18 mouse cellular contexts compared by ENCODE assay signal in the genomic region with DNA sequence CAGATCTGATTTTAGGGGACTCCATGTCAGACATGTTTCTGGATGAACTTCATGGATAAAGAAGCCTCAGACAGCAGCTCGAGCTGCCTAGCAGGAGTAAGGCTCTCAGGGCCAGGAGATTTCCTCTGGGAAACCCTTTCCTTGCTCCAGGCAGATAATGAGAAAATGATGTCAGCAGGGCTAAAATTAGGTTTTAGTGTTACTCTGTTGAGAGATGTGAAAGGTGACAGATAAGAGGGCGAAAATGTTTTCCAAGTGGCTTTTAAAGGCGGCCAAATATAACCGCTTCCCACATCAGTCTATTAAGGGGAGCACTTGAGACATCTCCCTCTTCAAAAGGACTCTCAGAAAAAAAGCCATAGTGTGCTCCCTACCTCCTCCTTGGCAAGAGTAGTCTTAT.
A peak's percentile ranks its signal among the peaks of the same experiment; 100 is the strongest.
DNase-seq lines count a peak whose midpoint lies in the region; ATAC-seq lines count a peak whose summit lies in the region.
"Had no signal": no experiment of that assay in that cellular context is flagged by ENCODE, and none has a peak within 500 bp of the region (broad histone marks: within the 10 kb centered on the region; RNA-seq: fewer than 3 reads in every experiment).

No protein-coding gene starts in this region.

- H3K4me3 ChIP-seq in heart, embryonic 11.5 days (ENCODE audit: low read depth, low read length), result no peak overlapping the region
- no peak overlapping the region for H3K4me3 ChIP-seq in forebrain, embryonic 13.5 days
- H3K4me3 ChIP-seq: limb, embryonic 15.5 days; megakaryocyte, embryonic 14.5 days had no signal

- peak overlapping the region; percentile 36 for H3K4me2 ChIP-seq in heart, embryonic 11.5 days
- no peak overlapping the region for H3K4me2 ChIP-seq in forebrain, embryonic 13.5 days
- H3K4me2 ChIP-seq: limb, embryonic 15.5 days had no signal

- H3K9ac ChIP-seq in heart, embryonic 11.5 days (ENCODE audit: low read depth, low read length), result no peak overlapping the region
- H3K9ac ChIP-seq in forebrain, embryonic 13.5 days, result no peak overlapping the region
- H3K9ac ChIP-seq: limb, embryonic 15.5 days had no signal

- H3K36me3 ChIP-seq in heart, embryonic 11.5 days (ENCODE audit: control insufficient read depth, insufficient read depth, low read length), result no peaks in the 10 kb centered on the region
- 0 out of 2 replicates have a peak, but pooled peaks cover 9% of the 10 kb centered on the region for H3K36me3 ChIP-seq in forebrain, embryonic 13.5 days (ENCODE audit: poor library complexity, severe bottlenecking)

- peak; percentile 65 to 76 for DNase-seq in heart, adult 18-20 months
- DNase-seq in heart, postnatal 25 days (ENCODE audit: low spot score), result no peak
- DNase-seq in brain, adult 2 months (ENCODE audit: low read depth, low spot score), result peak; percentile 31
- peak; percentile 63 to 68 for DNase-seq in heart, postnatal 10 days
- no peak for DNase-seq in frontal cortex, postnatal 36 days (ENCODE audit: low spot score in 2 of 2)
- no peak for DNase-seq in layer of hippocampus, adult 18-20 months (ENCODE audit: low spot score in 2 of 2)
- DNase-seq: adrenal gland, adult 8-10 months; B cell, adult 2 months; cerebellum, adult 9-10 months; kidney, adult 2 months; kidney, postnatal 14 days; right cerebral cortex, adult 18-20 months had no signal

- 10% methylated on average over 4 of the region's 4 CpGs for WGBS in heart, embryonic 11.5 days (ENCODE audit: insufficient replicate concordance)
- WGBS in forebrain, embryonic 13.5 days, result 73% methylated on average over 4 of the region's 4 CpGs

- H3K4me1 ChIP-seq in heart, embryonic 11.5 days (ENCODE audit: control insufficient read depth, insufficient read depth, low read length), result peaks cover 40% of the 10 kb centered on the region
- H3K4me1 ChIP-seq in forebrain, embryonic 13.5 days, result peaks cover 68% of the 10 kb centered on the region
- H3K4me1 ChIP-seq: megakaryocyte, embryonic 14.5 days had no signal

- H3K27me3 ChIP-seq in heart, embryonic 11.5 days (ENCODE audit: control insufficient read depth, insufficient read depth, low read length), result 0 out of 2 replicates have a peak, but pooled peaks cover 9% of the 10 kb centered on the region
- no peaks in the 10 kb centered on the region for H3K27me3 ChIP-seq in forebrain, embryonic 13.5 days
- H3K27me3 ChIP-seq: limb, embryonic 15.5 days; megakaryocyte, embryonic 14.5 days had no signal

- no peak; the same call in 1 of the 2 replicates for ATAC-seq in heart, embryonic 11.5 days (replicated peaks; ENCODE audit: insufficient number of reproducible peaks, low FRiP score, low TSS enrichment)
- ATAC-seq in forebrain, embryonic 13.5 days, result no peak
- ATAC-seq: forebrain, embryonic 14.5 days had no signal

- H3K9me3 ChIP-seq in heart, embryonic 11.5 days (replicated peaks; ENCODE audit: control insufficient read depth, low read length), result no peaks in the 10 kb centered on the region
- no peaks in the 10 kb centered on the region for H3K9me3 ChIP-seq in forebrain, embryonic 13.5 days (replicated peaks)
- H3K9me3 ChIP-seq: limb, embryonic 15.5 days had no signal

- intact Hi-C loops in heart, postnatal 25 days (cut with DNase I), result loop anchor here (5.0 to 10.0 kb wide), 2 partner anchors 1117 to 1970 kb away; no protein-coding TSS in a partner anchor
- intact Hi-C loops in heart, postnatal 10 days (cut with DNase I), result no loop called here

- H3K27ac ChIP-seq in heart, embryonic 11.5 days (ENCODE audit: low read depth, low read length), result no peak overlapping the region
- no peak overlapping the region for H3K27ac ChIP-seq in forebrain, embryonic 13.5 days
- H3K27ac ChIP-seq: limb, embryonic 15.5 days; stomach, postnatal 0 days had no signal

Comparison
In these comparisons a context has a peak if more than half of its experiments do, and no peak if none do; other contexts are left out.
1. DNase-seq: peak in heart, adult 18-20 months (2 of 2), brain, adult 2 months (single experiment) and heart, postnatal 10 days (2 of 2); none in heart, postnatal 25 days (single experiment), frontal cortex, postnatal 36 days (0 of 2) and layer of hippocampus, adult 18-20 months (0 of 2).